Mouse (Mus musculus): ENCODE measurements at regions not wholly inside any gene's neighbourhood (a gene's known extent, or its start where the extent isn't known, plus 50 kb on each side); places are given as distances from the start of the nearest gene placed in this dataset.

DNA sequence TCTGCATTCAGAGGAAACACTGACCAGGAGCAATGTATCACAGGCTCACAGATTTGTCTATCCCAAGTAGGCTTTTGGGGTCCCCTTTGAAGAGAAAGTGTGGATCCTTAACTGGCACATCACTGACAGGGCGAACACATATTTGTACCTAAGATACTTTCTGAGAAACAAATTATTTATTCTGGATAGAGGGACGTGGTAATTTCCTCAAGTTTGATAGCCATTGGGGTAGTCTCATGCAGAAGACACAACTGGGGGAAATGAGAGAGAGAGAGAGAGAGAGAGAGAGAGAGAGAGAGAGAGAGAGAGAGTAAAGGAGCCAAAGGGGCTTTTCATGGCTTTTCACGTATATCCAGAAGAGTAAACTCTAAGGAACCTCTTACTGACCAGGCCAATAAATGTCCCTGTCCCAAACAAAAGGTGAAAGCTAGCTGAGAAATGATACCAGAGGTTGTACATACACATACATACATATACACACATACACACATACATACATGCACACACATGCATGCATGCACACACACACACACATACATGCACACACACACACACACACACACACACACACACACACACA, 85.9 kb upstream of the Cpsf6 start:
- dilution Hi-C loops (cut with MboI; ENCODE audit: extremely low pct_ligation_motif_present, extremely low pct_unique_long_range_greater_than_20kb, low sequenced_read_pairs): no loop called here
- no peak overlapping the region for H3K4me2 ChIP-seq (ENCODE audit: insufficient read depth, low read depth, poor library complexity, severe bottlenecking)
- no peak overlapping the region for H3K27ac ChIP-seq (ENCODE audit: insufficient read depth, low read depth)
- no peaks in the 10 kb centered on the region for H3K27me3 ChIP-seq (replicated peaks)
- TF ChIP-seq IRF4 (IDR thresholded peaks at IDR 0.05; ENCODE audit: low read depth, low read length) (no peak), MEF2A (IDR thresholded peaks at IDR 0.05; ENCODE audit: borderline replicate concordance, low read depth, low read length) (no peak), BHLHE40 (IDR thresholded peaks at IDR 0.05; ENCODE audit: low read depth, low read length) (no peak), MYC (IDR thresholded peaks at IDR 0.05; ENCODE audit: low read depth, low read length) (no peak), PAX5 (IDR thresholded peaks at IDR 0.05; ENCODE audit: low read length) (no peak), POLR2A (IDR thresholded peaks at IDR 0.05; ENCODE audit: low read depth, low read length) (no peak), ETS1 (conservative IDR thresholded peaks at IDR 0.05; ENCODE audit: low read depth, low read length) (no peak), CHD1 (IDR thresholded peaks at IDR 0.05; ENCODE audit: low read depth, low read length) (no peak), MAZ (IDR thresholded peaks at IDR 0.05; ENCODE audit: low read depth, low read length) (no peak), USF1 (IDR thresholded peaks at IDR 0.05; ENCODE audit: low read depth, low read length) (no peak), ELF1 (IDR thresholded peaks at IDR 0.05; ENCODE audit: low read depth, low read length) (no peak), ZMIZ1 (IDR thresholded peaks at IDR 0.05; ENCODE audit: low read depth, low read length) (no peak), CTCF (conservative IDR thresholded peaks at IDR 0.05 in 1 of 2, IDR thresholded peaks at IDR 0.05 in 1 of 2; ENCODE audit: low read depth in 2 of 2, low read length in 2 of 2) (no peak), SIN3A (IDR thresholded peaks at IDR 0.05; ENCODE audit: low read length) (no peak), EP300 (IDR thresholded peaks at IDR 0.05; ENCODE audit: low read length) (no peak), SMC3 (IDR thresholded peaks at IDR 0.05; ENCODE audit: low read depth, low read length) (no peak), JUND (conservative IDR thresholded peaks at IDR 0.05; ENCODE audit: low read depth, low read length) (no peak), ZNF384 (IDR thresholded peaks at IDR 0.05; ENCODE audit: low read depth, low read length) (no peak)
- H3K4me3 ChIP-seq (replicated peaks in 1 of 3; ENCODE audit: low read depth in 2 of 3, low read length in 2 of 3, poor library complexity in 1 of 3): no peak overlapping the region
- H3K9ac ChIP-seq (ENCODE audit: insufficient read depth, low read depth): no peak overlapping the region
- no peak for DNase-seq (ENCODE audit: extremely low read depth)
- H3K79me2 ChIP-seq (replicated peaks; ENCODE audit: control insufficient read depth, extremely low read depth, insufficient read depth, poor library complexity, severe bottlenecking): no peaks in the 10 kb centered on the region
- H3K36me3 ChIP-seq (replicated peaks in 1 of 2; ENCODE audit: control insufficient read depth in 1 of 2, insufficient read depth in 1 of 2, low read length in 1 of 2): no peaks in the 10 kb centered on the region
- no peaks in the 10 kb centered on the region for H3K9me3 ChIP-seq (replicated peaks; ENCODE audit: low read length)
- peaks cover 0 to 15% of the 10 kb centered on the region in 2 experiments; a peak in 2 of 4 replicates for H3K4me1 ChIP-seq (ENCODE audit: control insufficient read depth in 1 of 2, insufficient read depth in 2 of 2)
- in situ Hi-C loops (cut with MboI; ENCODE audit: low pct_ligation_motif_present, low pct_unique_long_range_greater_than_20kb, low sequenced_read_pairs): no loop called here

GRCm38 (mm10) chr10:117465058-117465660, 85.3 kb upstream of the Cpsf6 start:
- no peak overlapping the region for H3K4me2 ChIP-seq (ENCODE audit: insufficient read depth, low read depth, poor library complexity, severe bottlenecking)
- no peak for DNase-seq (ENCODE audit: extremely low read depth)
- no peaks in the 10 kb centered on the region for H3K79me2 ChIP-seq (replicated peaks; ENCODE audit: control insufficient read depth, extremely low read depth, insufficient read depth, poor library complexity, severe bottlenecking)
- H3K4me3 ChIP-seq (replicated peaks in 1 of 3; ENCODE audit: low read depth in 2 of 3, low read length in 2 of 3, poor library complexity in 1 of 3): no peak overlapping the region
- no peak overlapping the region for H3K9ac ChIP-seq (ENCODE audit: insufficient read depth, low read depth)
- no peak overlapping the region for H3K27ac ChIP-seq (ENCODE audit: insufficient read depth, low read depth)
- TF ChIP-seq ZC3H11A (IDR thresholded peaks at IDR 0.05; ENCODE audit: low read depth, low read length) (no peak), ZNF384 (IDR thresholded peaks at IDR 0.05; ENCODE audit: low read depth, low read length) (no peak), MEF2A (IDR thresholded peaks at IDR 0.05; ENCODE audit: borderline replicate concordance, low read depth, low read length) (no peak), MXI1 (IDR thresholded peaks at IDR 0.05; ENCODE audit: low read depth, low read length) (no peak), USF2 (conservative IDR thresholded peaks at IDR 0.05; ENCODE audit: low read depth, low read length) (no peak), MYC (IDR thresholded peaks at IDR 0.05; ENCODE audit: low read depth, low read length) (no peak), TBP (conservative IDR thresholded peaks at IDR 0.05; ENCODE audit: low read depth, low read length) (no peak), ETS1 (conservative IDR thresholded peaks at IDR 0.05; ENCODE audit: low read depth, low read length) (no peak), GABPA (IDR thresholded peaks at IDR 0.05; ENCODE audit: insufficient replicate concordance, low read depth, low read length) (no peak), JUND (conservative IDR thresholded peaks at IDR 0.05; ENCODE audit: low read depth, low read length) (no peak), E2F4 (IDR thresholded peaks at IDR 0.05; ENCODE audit: insufficient replicate concordance, low read depth, low read length) (no peak), PAX5 (IDR thresholded peaks at IDR 0.05; ENCODE audit: low read length) (no peak), BHLHE40 (IDR thresholded peaks at IDR 0.05; ENCODE audit: low read depth, low read length) (no peak), RAD21 (IDR thresholded peaks at IDR 0.05; ENCODE audit: low read depth, low read length) (no peak), POLR2AphosphoS2 (IDR thresholded peaks at IDR 0.05; ENCODE audit: low read depth, low read length) (no peak), CHD2 (IDR thresholded peaks at IDR 0.05; ENCODE audit: low read length) (no peak), MAZ (IDR thresholded peaks at IDR 0.05; ENCODE audit: low read depth, low read length) (no peak), TCF12 (IDR thresholded peaks at IDR 0.05; ENCODE audit: low read depth, low read length) (no peak)
- H3K27me3 ChIP-seq (replicated peaks): no peaks in the 10 kb centered on the region
- no peaks in the 10 kb centered on the region for H3K36me3 ChIP-seq (replicated peaks in 1 of 2; ENCODE audit: control insufficient read depth in 1 of 2, insufficient read depth in 1 of 2, low read length in 1 of 2)
- in situ Hi-C loops (cut with MboI; ENCODE audit: low pct_ligation_motif_present, low pct_unique_long_range_greater_than_20kb, low sequenced_read_pairs) (no loop called here), dilution Hi-C loops (cut with MboI; ENCODE audit: extremely low pct_ligation_motif_present, extremely low pct_unique_long_range_greater_than_20kb, low sequenced_read_pairs) (no loop called here)
- H3K4me1 ChIP-seq (ENCODE audit: control insufficient read depth in 1 of 2, insufficient read depth in 2 of 2): peaks cover 0 to 15% of the 10 kb centered on the region in 2 experiments; a peak in 2 of 4 replicates
- no peaks in the 10 kb centered on the region for H3K9me3 ChIP-seq (replicated peaks; ENCODE audit: low read length)

Data from CH12.LX (cell line).